8 mouse cellular contexts compared by ENCODE assay signal in genomic region chr7:105515178-105515577, GRCm38 (mm10). TPM values are rescaled to one million over a fixed set of nuclear protein-coding genes. Genes with fewer than 3 reads are reported as not detected.
DNase-seq lines count a peak whose midpoint lies in the region; ATAC-seq and TF ChIP-seq lines count a peak whose summit lies in the region.

No protein-coding gene starts in this region.

- no peak for TF ChIP-seq EP300 in heart, postnatal 0 days (IDR thresholded peaks at IDR 0.05; ENCODE audit: low read depth)
- no peak for TF ChIP-seq EP300 in lung, postnatal 0 days (IDR thresholded peaks at IDR 0.05)

- no peak overlapping the region for H3K9ac ChIP-seq in heart, postnatal 0 days (replicated peaks; ENCODE audit: low read depth, low read length)
- H3K9ac ChIP-seq in lung, postnatal 0 days (replicated peaks; ENCODE audit: low read depth) = no peak overlapping the region

- no peaks in the 10 kb centered on the region for H3K9me3 ChIP-seq in heart, postnatal 0 days (replicated peaks; ENCODE audit: control insufficient read depth, low read length)
- H3K9me3 ChIP-seq in lung, postnatal 0 days (ENCODE audit: low read length) = no peaks in the 10 kb centered on the region

- ATAC-seq in CD4-positive, CD25-positive, alpha-beta regulatory T cell, adult 4 months = peak; percentile 70
- no peak for ATAC-seq in heart, postnatal 0 days (ENCODE audit: insufficient read depth, low read depth)
- peak; percentile 21; the same call in 1 of the 2 replicates for ATAC-seq in lung, postnatal 0 days

- no peak for TF ChIP-seq POLR2A in cortical plate, adult 2 months (IDR thresholded peaks at IDR 0.05; ENCODE audit: extremely low read depth, insufficient read depth, low read length)

- no peaks in the 10 kb centered on the region for H3K27me3 ChIP-seq in heart, postnatal 0 days (ENCODE audit: control insufficient read depth, insufficient read depth, low read length)
- H3K27me3 ChIP-seq in lung, postnatal 0 days (replicated peaks; ENCODE audit: insufficient read depth, low read length) = no peaks in the 10 kb centered on the region

- H3K4me1 ChIP-seq in cortical plate, adult 2 months (ENCODE audit: control insufficient read depth, insufficient read depth, low read length) = peaks cover 4% of the 10 kb centered on the region
- no peaks in the 10 kb centered on the region for H3K4me1 ChIP-seq in heart, postnatal 0 days (ENCODE audit: control insufficient read depth, insufficient read depth)
- H3K4me1 ChIP-seq in lung, postnatal 0 days (ENCODE audit: insufficient read depth, low read depth, low read length) = peaks cover 3% of the 10 kb centered on the region; the same call in 1 of the 2 replicates

- peak; percentile 83 for TF ChIP-seq CTCF in cortical plate, adult 2 months (IDR thresholded peaks at IDR 0.05; ENCODE audit: extremely low read depth, insufficient read depth, low read length)
- peak; percentile 88 for TF ChIP-seq CTCF in heart, postnatal 0 days (IDR thresholded peaks at IDR 0.05; ENCODE audit: low read depth)
- peak; percentile 95 for TF ChIP-seq CTCF in lung, postnatal 0 days (IDR thresholded peaks at IDR 0.05)

- H3K36me3 ChIP-seq in heart, postnatal 0 days (replicated peaks; ENCODE audit: control insufficient read depth, insufficient read depth, low read length) = no peaks in the 10 kb centered on the region
- no peaks in the 10 kb centered on the region for H3K36me3 ChIP-seq in lung, postnatal 0 days (ENCODE audit: insufficient read depth, low read length)

- H3K27ac ChIP-seq in cortical plate, adult 2 months (ENCODE audit: insufficient read depth, low read length) = no peak overlapping the region
- H3K27ac ChIP-seq in heart, postnatal 0 days (ENCODE audit: low read depth) = no peak overlapping the region
- H3K27ac ChIP-seq in lung, postnatal 0 days (ENCODE audit: low read length) = no peak overlapping the region

- peak; percentile 80 for DNase-seq in ZHBTc4 (ENCODE audit: low read depth, low spot score)
- peak; percentile 26 for DNase-seq in heart, postnatal 0 days (ENCODE audit: low spot score)
- DNase-seq in kidney, postnatal 14 days = peak; percentile 69
- peak; percentile 51 for DNase-seq in lung, postnatal 0 days (ENCODE audit: low spot score)
- DNase-seq in retina, adult 2 months (ENCODE audit: low read depth, low spot score) = peak; percentile 50
- peak; percentile 61 for DNase-seq in urinary bladder, postnatal 14 days (ENCODE audit: low spot score)

- no peak overlapping the region for H3K4me3 ChIP-seq in cortical plate, adult 2 months (ENCODE audit: insufficient read depth, low read length)
- no peak overlapping the region for H3K4me3 ChIP-seq in heart, postnatal 0 days (ENCODE audit: low read depth, low read length)
- H3K4me3 ChIP-seq in lung, postnatal 0 days (ENCODE audit: low read depth, low read length) = no peak overlapping the region

- WGBS in heart, postnatal 0 days = 6% methylated on average over 5 of the region's 5 CpGs
- WGBS in lung, postnatal 0 days = 3% methylated on average over 5 of the region's 5 CpGs

- no peak overlapping the region for H3K4me2 ChIP-seq in heart, postnatal 0 days (ENCODE audit: low read depth, low read length)
- no peak overlapping the region for H3K4me2 ChIP-seq in lung, postnatal 0 days (replicated peaks; ENCODE audit: low read depth, low read length)

RNA-seq across cellular contexts. Expression of gene Cavin3, which starts 33.1 kb away (rescaled TPM):
- under 1 TPM in 1 of 2 experiments, not detected in 1; 0.19 TPM for polyA plus RNA-seq in CD4-positive, CD25-positive, alpha-beta regulatory T cell, adult 4 months (2017; shearing (Covaris generic))
- 30.9 and 32.1 TPM in 2 replicates for polyA plus RNA-seq in cortical plate, adult 2 months (2012; rRNA removed)
- total RNA-seq in heart, postnatal 0 days (2014; rRNA removed; ENCODE audit: low replicate concordance) = 75.4 and 84.2 TPM in 2 replicates
- 78.6 and 79.9 TPM in 2 replicates for polyA plus RNA-seq in heart, postnatal 0 days (2015; fragmentation: Nextera tagmentation; extraction: Ambion mirVana)
- polyA plus RNA-seq in lung, postnatal 0 days (2015; fragmentation: Nextera tagmentation; extraction: Ambion mirVana) = 162 and 168 TPM in 2 replicates

RNA-seq across cellular contexts. Expression of gene Smpd1, which starts 39.0 kb away (rescaled TPM):
- polyA plus RNA-seq in CD4-positive, CD25-positive, alpha-beta regulatory T cell, adult 4 months (2017; shearing (Covaris generic)) = 10 to 100 TPM; 21.6 to 25.9 TPM
- polyA plus RNA-seq in cortical plate, adult 2 months (2012; rRNA removed) = 93.2 and 93.3 TPM in 2 replicates
- total RNA-seq in heart, postnatal 0 days (2014; rRNA removed; ENCODE audit: low replicate concordance) = 159 and 173 TPM in 2 replicates
- polyA plus RNA-seq in heart, postnatal 0 days (2015; fragmentation: Nextera tagmentation; extraction: Ambion mirVana) = 81.0 and 85.3 TPM in 2 replicates
- 57.1 and 57.5 TPM in 2 replicates for polyA plus RNA-seq in lung, postnatal 0 days (2015; fragmentation: Nextera tagmentation; extraction: Ambion mirVana)

Comparison
In these comparisons a context has a peak if more than half of its experiments do, and no peak if none do; other contexts are left out.
1. DNase-seq: peak in every context shown above with its lines; median percentile 80 in ZHBTc4; 69 in kidney, postnatal 14 days; 61 in urinary bladder, postnatal 14 days; 51 in lung, postnatal 0 days; 50 in retina, adult 2 months; 26 in heart, postnatal 0 days.
2. RNA of gene Cavin3, which starts 33.1 kb away (polyA plus RNA-seq): 162 to 168 TPM in lung, postnatal 0 days, 78.6 to 79.9 TPM in heart, postnatal 0 days and 30.9 to 32.1 TPM in cortical plate, adult 2 months; 0.19 TPM in CD4-positive, CD25-positive, alpha-beta regulatory T cell, adult 4 months; every median in the first group is over 10 times any median in the second.
3. Peak in every context shown above with its lines, with median percentiles within 50 percentile points of each other: CTCF ChIP-seq.